26 mouse cellular contexts compared by ENCODE assay signal in genomic region chr7:140836243-140837115, GRCm38 (mm10). TPM values are rescaled to one million over a fixed set of nuclear protein-coding genes. Genes with fewer than 3 reads are reported as not detected.
DNase-seq lines count a peak whose midpoint lies in the region; ATAC-seq lines count a peak whose summit lies in the region.
"Had no signal": no experiment of that assay in that cellular context is flagged by ENCODE, and none has a peak within 500 bp of the region (broad histone marks: within the 10 kb centered on the region; RNA-seq: fewer than 3 reads in every experiment).

No protein-coding gene starts in this region.

- no peak overlapping the region for H3K9ac ChIP-seq in heart, embryonic 12.5 days
- H3K9ac ChIP-seq: hindbrain, embryonic 15.5 days; liver, embryonic 14.5 days; midbrain, embryonic 15.5 days had no signal

- peaks cover 64% of the 10 kb centered on the region for H3K27me3 ChIP-seq in heart, embryonic 12.5 days (replicated peaks)
- H3K27me3 ChIP-seq: stomach, embryonic 15.5 days had no signal

- DNase-seq in adrenal gland, adult (ENCODE audit: inconsistent age in 2 of 2, low spot score in 1 of 2) = peak; percentile 4 to 24
- no peak for DNase-seq in adrenal gland, postnatal 4 days (ENCODE audit: low spot score in 2 of 2)
- peak; percentile 62 to 81 for DNase-seq in layer of hippocampus, adult 18-20 months (ENCODE audit: low spot score in 2 of 2)
- DNase-seq in layer of hippocampus, postnatal 10 days (ENCODE audit: low spot score in 2 of 2) = no peak
- DNase-seq in right cerebral cortex, postnatal 10 days (ENCODE audit: low spot score in 2 of 2) = peak; percentile 59 to 82
- no peak for DNase-seq in right cerebral cortex, postnatal 36 days (ENCODE audit: low spot score in 2 of 2)
- no peak for DNase-seq in embryo, embryonic 9.5 days (ENCODE audit: extremely low spot score)
- DNase-seq: cerebellum, adult 18-20 months; gastrocnemius, postnatal 25 days; heart, postnatal 14 days; kidney, adult 11 months; kidney, postnatal 10 days; lung, postnatal 10 days had no signal

- H3K4me1 ChIP-seq in heart, embryonic 12.5 days (replicated peaks) = no peaks in the 10 kb centered on the region
- H3K4me1 ChIP-seq: hindbrain, embryonic 15.5 days; midbrain, embryonic 15.5 days had no signal

- H3K36me3 ChIP-seq in heart, embryonic 12.5 days = no peaks in the 10 kb centered on the region
- H3K36me3 ChIP-seq: heart, embryonic 10.5 days; hindbrain, embryonic 15.5 days; midbrain, embryonic 15.5 days; stomach, embryonic 15.5 days had no signal

- no peak for ATAC-seq in heart, embryonic 12.5 days (ENCODE audit: insufficient number of reproducible peaks, low FRiP score)
- ATAC-seq: midbrain, embryonic 15.5 days had no signal

- no peaks in the 10 kb centered on the region for H3K9me3 ChIP-seq in heart, embryonic 12.5 days (replicated peaks)
- H3K9me3 ChIP-seq: heart, embryonic 10.5 days; hindbrain, embryonic 15.5 days; megakaryocyte, embryonic 14.5 days; midbrain, embryonic 15.5 days; stomach, embryonic 15.5 days had no signal

- no peak overlapping the region for H3K27ac ChIP-seq in heart, embryonic 12.5 days (ENCODE audit: poor library complexity, severe bottlenecking)
- H3K27ac ChIP-seq: heart, embryonic 10.5 days; hindbrain, embryonic 15.5 days; liver, embryonic 14.5 days; midbrain, embryonic 15.5 days; stomach, embryonic 15.5 days had no signal

- 74% methylated on average over 9 of the region's 9 CpGs for WGBS in heart, embryonic 12.5 days

- no peak overlapping the region for H3K4me2 ChIP-seq in heart, embryonic 12.5 days
- H3K4me2 ChIP-seq: hindbrain, embryonic 15.5 days; midbrain, embryonic 15.5 days had no signal

- H3K4me3 ChIP-seq in heart, embryonic 12.5 days = no peak overlapping the region
- H3K4me3 ChIP-seq: erythroblast, embryonic 14.5 days; heart, embryonic 10.5 days; hindbrain, embryonic 15.5 days; megakaryocyte, embryonic 14.5 days; midbrain, embryonic 15.5 days had no signal

RNA-seq across cellular contexts. Expression of gene Urah, which starts 1.7 kb away (rescaled TPM):
- total RNA-seq in adrenal gland, postnatal 4 days (2021) = 10 to 100 TPM in 1 of 2 experiments, under 1 TPM in 1; 0.70 to 17.0 TPM
- 1 to 10 TPM in 1 of 2 experiments, under 1 TPM in 1; 0.99 to 2.3 TPM for total RNA-seq in layer of hippocampus, adult 18-20 months (2021)
- 1 to 10 TPM in 1 of 2 experiments, not detected in 1; 1.2 TPM for total RNA-seq in layer of hippocampus, postnatal 10 days (2021)
- 0.55 TPM in 1 of 2 replicates, not detected in the other for polyA plus RNA-seq in heart, embryonic 12.5 days (2016; fragmentation: Nextera tagmentation; extraction: Ambion mirVana)
- total RNA-seq: gastrocnemius, postnatal 25 days; heart, postnatal 14 days; MEL; neutrophil, adult 5-6 weeks had no signal
- polyA plus RNA-seq: erythroblast, embryonic 14.5 days; midbrain, embryonic 15.5 days had no signal

RNA-seq across cellular contexts. Expression of gene Scgb1c1, which starts 8.9 kb away (rescaled TPM):
- not detected for total RNA-seq in adrenal gland, postnatal 4 days (2021)
- not detected for total RNA-seq in layer of hippocampus, adult 18-20 months (2021)
- total RNA-seq in layer of hippocampus, postnatal 10 days (2021) = not detected
- polyA plus RNA-seq in heart, embryonic 12.5 days (2016; fragmentation: Nextera tagmentation; extraction: Ambion mirVana) = not detected in 2 replicates
- total RNA-seq: adrenal gland, adult 2 months; gastrocnemius, postnatal 25 days; MEL; neutrophil, adult 5-6 weeks had no signal
- polyA plus RNA-seq: adrenal gland, adult 2 months; embryonic facial prominence, embryonic 11.5 days; erythroblast, embryonic 14.5 days; heart, embryonic 10.5 days; hindbrain, embryonic 15.5 days; liver, embryonic 14.5 days; midbrain, embryonic 15.5 days; stomach, embryonic 15.5 days had no signal

RNA-seq across cellular contexts. Expression of gene Odf3, which starts 11.1 kb away (rescaled TPM):
- under 1 TPM; 0.40 to 0.76 TPM for total RNA-seq in adrenal gland, postnatal 4 days (2021)
- total RNA-seq in layer of hippocampus, adult 18-20 months (2021) = not detected
- not detected for total RNA-seq in layer of hippocampus, postnatal 10 days (2021)
- polyA plus RNA-seq in heart, embryonic 12.5 days (2016; fragmentation: Nextera tagmentation; extraction: Ambion mirVana) = not detected in 2 replicates
- total RNA-seq: gastrocnemius, postnatal 25 days; heart, postnatal 14 days; MEL; neutrophil, adult 5-6 weeks had no signal
- polyA plus RNA-seq: embryonic facial prominence, embryonic 11.5 days; erythroblast, embryonic 14.5 days; heart, embryonic 10.5 days; hindbrain, embryonic 15.5 days; liver, embryonic 14.5 days; midbrain, embryonic 15.5 days; spleen, adult 2 months; stomach, embryonic 15.5 days had no signal

RNA-seq across cellular contexts. Expression of gene Zfp941, which starts 14.5 kb away (rescaled TPM):
- 1 to 10 TPM; 5.1 to 5.4 TPM for total RNA-seq in adrenal gland, postnatal 4 days (2021)
- 10 to 100 TPM; 12.8 to 14.9 TPM for total RNA-seq in layer of hippocampus, adult 18-20 months (2021)
- 1 to 10 TPM; 8.5 to 9.3 TPM for total RNA-seq in layer of hippocampus, postnatal 10 days (2021)
- polyA plus RNA-seq in heart, embryonic 12.5 days (2016; fragmentation: Nextera tagmentation; extraction: Ambion mirVana) = 0.95 and 0.96 TPM in 2 replicates
- total RNA-seq: gastrocnemius, postnatal 25 days; MEL; neutrophil, adult 5-6 weeks had no signal
- polyA plus RNA-seq: erythroblast, embryonic 14.5 days; spleen, adult 2 months had no signal

RNA-seq across cellular contexts. Expression of gene Gm45785, which starts 19.7 kb away (rescaled TPM):
- 1 to 10 TPM in 1 of 2 experiments, not detected in 1; 1.2 TPM for total RNA-seq in adrenal gland, postnatal 4 days (2021)
- total RNA-seq in layer of hippocampus, adult 18-20 months (2021) = 1 to 10 TPM in 1 of 2 experiments, under 1 TPM in 1; 0.37 to 1.2 TPM
- under 1 TPM; 0.40 to 0.73 TPM for total RNA-seq in layer of hippocampus, postnatal 10 days (2021)
- polyA plus RNA-seq in heart, embryonic 12.5 days (2016; fragmentation: Nextera tagmentation; extraction: Ambion mirVana) = not detected in 2 replicates
- total RNA-seq: adrenal gland, adult 2 months; gastrocnemius, postnatal 25 days; heart, postnatal 14 days; MEL; neutrophil, adult 5-6 weeks had no signal
- polyA plus RNA-seq: embryonic facial prominence, embryonic 11.5 days; erythroblast, embryonic 14.5 days; heart, embryonic 10.5 days; hindbrain, embryonic 15.5 days; liver, embryonic 14.5 days; spleen, adult 2 months; stomach, embryonic 15.5 days had no signal

Comparison
In these comparisons a context has a peak if more than half of its experiments do, and no peak if none do; other contexts are left out.
1. DNase-seq: peak in adrenal gland, adult (2 of 2), layer of hippocampus, adult 18-20 months (2 of 2) and right cerebral cortex, postnatal 10 days (2 of 2); none in adrenal gland, postnatal 4 days (0 of 2), layer of hippocampus, postnatal 10 days (0 of 2), right cerebral cortex, postnatal 36 days (0 of 2) and embryo, embryonic 9.5 days (single experiment).